Mouse (Mus musculus) heart, embryonic 13.5 days (tissue): Measurements from ENCODE around the gene Pard3b. TPM values are rescaled to one million over a fixed set of nuclear protein-coding genes. Genes with fewer than 3 reads are reported as not detected.
"Not testable (repeated sequence)": the region's sequence is repeated elsewhere in the genome, so short reads cannot be mapped to it uniquely, and the experiment has no call there.

ENCODE experiments used
- ATAC-seq: fragments of 200-750 bp; cut with Nextera tagmentation; 2 replicates; pipeline ENCODE4 v1.8.0; 2017; ENCODE audit warnings: moderate TSS enrichment; ENCODE audit not compliant: insufficient number of reproducible peaks, low FRiP score, low TSS enrichment; ENCODE audit errors: extremely low read depth
- H3K27ac ChIP-seq: fragments of 300-500 bp; sonication (generic); replicated peaks from 2 replicates; pipeline ENCODE4 v1.5.1; 2015; ENCODE audit warnings: moderate library complexity, mild to moderate bottlenecking, inconsistent platforms
- H3K27me3 ChIP-seq: fragments of 300-500 bp; sonication (generic); replicated peaks from 2 replicates; pipeline ENCODE4 v1.6.1; 2015; ENCODE audit warnings: mild to moderate bottlenecking, inconsistent platforms
- H3K36me3 ChIP-seq: fragments of 300-500 bp; sonication (generic); 2 replicates; pipeline ENCODE4 v1.6.1; 2015; ENCODE audit warnings: mild to moderate bottlenecking, inconsistent platforms
- H3K4me1 ChIP-seq: fragments of 300-500 bp; sonication (generic); 2 replicates; pipeline ENCODE4 v1.6.1; 2015; ENCODE audit warnings: inconsistent platforms
- H3K4me2 ChIP-seq: fragments of 300-500 bp; sonication (generic); 2 replicates; pipeline ENCODE4 v1.6.1; 2015; ENCODE audit warnings: inconsistent platforms, mild to moderate bottlenecking, moderate library complexity
- H3K4me3 ChIP-seq: fragments of 300-500 bp; sonication (generic); 2 replicates; pipeline ENCODE4 v1.5.1; 2015; ENCODE audit warnings: moderate library complexity, mild to moderate bottlenecking, inconsistent platforms
- H3K9ac ChIP-seq: fragments of 300-500 bp; sonication (generic); 2 replicates; pipeline ENCODE4 v1.6.1; 2015; ENCODE audit warnings: inconsistent platforms, mild to moderate bottlenecking, moderate library complexity
- H3K9me3 ChIP-seq: fragments of 300-500 bp; sonication (generic); 2 replicates; pipeline ENCODE4 v1.6.1; 2016; ENCODE audit warnings: inconsistent platforms
- WGBS: fragments of 180-500 bp; shearing (Covaris S2); methylation state at CpG from one replicate; pipeline ENCODE4 v1.1.7; 2015; ENCODE audit warnings: mixed read lengths; 5-methylcytosine and 5-hydroxymethylcytosine counted together
- polyA plus RNA-seq: library from polyadenylated mRNA; unstranded; fragments of >200 nt; fragmentation: Nextera tagmentation; extraction: Ambion mirVana; gene quantifications from 2 replicates; pipeline ENCODE4 v1.2.1, GENCODE M21; 2015

Pard3b gene
- polyA plus RNA-seq, 1 experiment from 2014 or later = 11.8 TPM

- peaks cover 26% of the 10 kb centered on the region for H3K4me1 ChIP-seq
- H3K4me3 ChIP-seq = no peak overlapping the region
- 70% methylated on average over 3 of the region's 3 CpGs for WGBS
- H3K9ac ChIP-seq = no peak overlapping the region
- no peak overlapping the region for H3K4me2 ChIP-seq
- H3K36me3 ChIP-seq = no peaks in the 10 kb centered on the region
- no peak for ATAC-seq
- H3K9me3 ChIP-seq = no peaks in the 10 kb centered on the region
- H3K27me3 ChIP-seq = no peaks in the 10 kb centered on the region
- H3K27ac ChIP-seq = no peak overlapping the region
Observed at GRCm38 (mm10) chr1:62595401-62595800, 956.8 kb downstream of the Pard3b start.

DNA sequence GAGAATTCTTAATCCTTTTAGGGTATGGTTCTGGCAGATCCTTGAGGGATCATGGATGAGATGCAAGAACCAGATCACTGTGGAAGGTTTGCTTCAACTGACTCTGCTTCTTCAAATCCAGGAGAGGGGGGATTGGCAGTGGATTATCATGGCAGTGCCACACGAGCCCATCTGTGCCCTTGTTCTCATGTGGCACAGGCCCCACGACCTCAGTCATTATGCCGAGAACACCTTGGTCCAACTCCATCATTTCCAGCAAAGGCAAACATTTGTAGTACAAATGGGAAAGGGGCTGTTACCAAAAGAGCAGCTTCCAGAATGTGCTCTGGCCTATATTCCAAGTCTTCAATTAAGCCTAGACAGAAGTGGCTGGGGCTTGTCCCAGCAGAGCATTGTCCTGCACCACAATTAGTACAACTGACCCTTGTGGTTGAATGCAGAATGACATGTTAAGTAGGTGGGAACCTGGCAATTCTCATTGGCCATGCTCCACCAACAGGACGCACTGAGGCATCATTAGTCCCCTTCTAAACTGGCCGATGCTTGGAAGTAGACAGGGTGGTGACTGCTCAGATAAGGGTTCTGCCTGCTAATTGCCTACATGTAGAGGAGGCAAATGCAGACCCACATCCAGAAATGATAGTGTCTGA lies 959.3 kb downstream of the Pard3b start:
- WGBS = 61% methylated on average over 5 of the region's 5 CpGs
- peaks cover 11% of the 10 kb centered on the region for H3K4me1 ChIP-seq
- no peaks in the 10 kb centered on the region for H3K27me3 ChIP-seq
- no peak overlapping the region for H3K4me3 ChIP-seq
- no peak overlapping the region for H3K4me2 ChIP-seq
- no peak overlapping the region for H3K27ac ChIP-seq
- no peaks in the 10 kb centered on the region for H3K36me3 ChIP-seq
- no peak overlapping the region for H3K9ac ChIP-seq
- no peak for ATAC-seq
- H3K9me3 ChIP-seq = no peaks in the 10 kb centered on the region

- Histone ChIP-seq H3K4me1 (peaks cover 11% of the 10 kb centered on the region), H3K9ac (no peak overlapping the region), H3K27me3 (no peaks in the 10 kb centered on the region), H3K9me3 (no peaks in the 10 kb centered on the region), H3K4me2 (no peak overlapping the region), H3K4me3 (no peak overlapping the region), H3K27ac (no peak overlapping the region), H3K36me3 (no peaks in the 10 kb centered on the region)
- WGBS = 36% methylated on average over 5 of the region's 5 CpGs
- no peak for ATAC-seq
Observed at GRCm38 (mm10) chr1:62598551-62598950, 959.9 kb downstream of the Pard3b start.

GRCm38 (mm10) chr1:62604644-62605043 lies 966.0 kb downstream of the Pard3b start:
- WGBS = 86% methylated on average over 1 of the region's 1 CpGs
- not testable (repeated sequence) for H3K4me2 ChIP-seq, ATAC-seq, H3K27me3 ChIP-seq, H3K27ac ChIP-seq, H3K4me3 ChIP-seq, H3K9me3 ChIP-seq, H3K4me1 ChIP-seq, H3K36me3 ChIP-seq, H3K9ac ChIP-seq

- ATAC-seq = no peak
- 66% methylated on average over 3 of the region's 3 CpGs for WGBS
- no peaks in the 10 kb centered on the region for H3K9me3 ChIP-seq
- H3K4me1 ChIP-seq = no peaks in the 10 kb centered on the region
- H3K27me3 ChIP-seq = no peaks in the 10 kb centered on the region
- H3K4me2 ChIP-seq = no peak overlapping the region
- no peaks in the 10 kb centered on the region for H3K36me3 ChIP-seq
- no peak overlapping the region for H3K9ac ChIP-seq
- H3K27ac ChIP-seq = no peak overlapping the region
- H3K4me3 ChIP-seq = no peak overlapping the region
Observed at GRCm38 (mm10) chr1:62618109-62618665, 979.6 kb downstream of the Pard3b start.

DNA sequence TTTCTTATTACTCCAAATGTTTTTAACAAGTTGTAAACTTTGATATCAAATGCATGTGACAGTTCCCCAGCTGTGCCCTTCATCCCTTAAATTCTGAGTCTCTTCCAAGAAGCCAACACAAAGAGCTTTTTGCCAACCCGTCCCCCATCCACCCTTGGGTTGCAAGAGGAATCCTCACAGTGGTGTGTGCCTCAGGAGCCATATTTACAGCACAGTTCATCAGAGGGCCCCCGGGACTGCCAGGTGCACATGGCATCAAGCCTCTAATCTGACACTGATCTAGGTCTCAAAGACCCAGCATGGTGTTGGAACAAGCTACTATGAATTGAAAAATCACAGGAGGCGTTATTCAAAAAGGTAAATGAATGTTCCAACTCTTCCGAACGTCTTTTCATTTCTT lies 980.8 kb downstream of the Pard3b start:
- Histone ChIP-seq H3K27ac (no peak overlapping the region), H3K4me3 (no peak overlapping the region), H3K9ac (no peak overlapping the region), H3K36me3 (no peaks in the 10 kb centered on the region), H3K27me3 (no peaks in the 10 kb centered on the region), H3K4me1 (no peaks in the 10 kb centered on the region), H3K9me3 (no peaks in the 10 kb centered on the region), H3K4me2 (no peak overlapping the region)
- ATAC-seq = no peak
- WGBS = 84% methylated on average over 5 of the region's 5 CpGs

GRCm38 (mm10) chr1:62622447-62622846 lies 983.8 kb downstream of the Pard3b start:
- no peak overlapping the region for H3K4me2 ChIP-seq
- WGBS = 71% methylated on average over 1 of the region's 1 CpGs
- H3K9ac ChIP-seq = no peak overlapping the region
- no peak for ATAC-seq
- H3K4me3 ChIP-seq = no peak overlapping the region
- H3K27me3 ChIP-seq = no peaks in the 10 kb centered on the region
- H3K36me3 ChIP-seq = no peaks in the 10 kb centered on the region
- no peak overlapping the region for H3K27ac ChIP-seq
- no peaks in the 10 kb centered on the region for H3K9me3 ChIP-seq
- H3K4me1 ChIP-seq = peaks cover 12% of the 10 kb centered on the region

- H3K36me3 ChIP-seq = no peaks in the 10 kb centered on the region
- ATAC-seq = no peak
- H3K4me2 ChIP-seq = no peak overlapping the region
- no peaks in the 10 kb centered on the region for H3K27me3 ChIP-seq
- no peaks in the 10 kb centered on the region for H3K9me3 ChIP-seq
- no peak overlapping the region for H3K9ac ChIP-seq
- H3K27ac ChIP-seq = no peak overlapping the region
- H3K4me3 ChIP-seq = no peak overlapping the region
- 74% methylated on average over 2 of the region's 2 CpGs for WGBS
- peaks cover 12% of the 10 kb centered on the region for H3K4me1 ChIP-seq
Observed at GRCm38 (mm10) chr1:62624166-62624565, 985.5 kb downstream of the Pard3b start.

DNA sequence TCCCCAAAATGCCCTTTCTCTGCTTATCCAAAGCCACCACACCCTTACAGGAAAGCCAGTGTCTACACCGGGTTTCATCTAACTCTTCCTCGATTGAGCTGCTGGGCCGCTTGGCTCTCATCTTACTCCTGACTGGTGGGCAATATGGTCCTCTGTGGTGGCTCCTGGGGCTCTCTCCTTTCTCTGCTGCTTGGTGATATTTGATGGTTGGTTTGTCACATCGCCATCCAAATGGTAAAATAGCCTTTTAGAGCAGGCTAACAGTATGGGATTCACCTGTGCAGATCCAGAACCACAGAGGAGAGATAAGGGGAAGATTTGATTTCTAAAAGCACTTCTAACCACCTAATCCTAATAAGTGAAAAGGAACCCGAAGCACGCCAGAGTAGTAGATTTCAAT lies 986.2 kb downstream of the Pard3b start:
- H3K4me3 ChIP-seq = no peak overlapping the region
- no peak for ATAC-seq
- no peaks in the 10 kb centered on the region for H3K27me3 ChIP-seq
- 89% methylated on average over 6 of the region's 6 CpGs for WGBS
- no peaks in the 10 kb centered on the region for H3K36me3 ChIP-seq
- H3K9ac ChIP-seq = no peak overlapping the region
- no peak overlapping the region for H3K27ac ChIP-seq
- peaks cover 12% of the 10 kb centered on the region for H3K4me1 ChIP-seq
- no peaks in the 10 kb centered on the region for H3K9me3 ChIP-seq
- no peak overlapping the region for H3K4me2 ChIP-seq

GRCm38 (mm10) chr1:62625332-62625731 lies 986.7 kb downstream of the Pard3b start:
- Histone ChIP-seq H3K36me3 (no peaks in the 10 kb centered on the region), H3K4me3 (no peak overlapping the region), H3K9me3 (no peaks in the 10 kb centered on the region), H3K4me1 (peaks cover 12% of the 10 kb centered on the region), H3K27ac (no peak overlapping the region), H3K27me3 (no peaks in the 10 kb centered on the region), H3K4me2 (no peak overlapping the region), H3K9ac (no peak overlapping the region)
- WGBS = 62% methylated on average over 4 of the region's 4 CpGs
- no peak for ATAC-seq

GRCm38 (mm10) chr1:62625819-62626505 lies 987.3 kb downstream of the Pard3b start:
- no peaks in the 10 kb centered on the region for H3K36me3 ChIP-seq
- H3K4me3 ChIP-seq = no peak overlapping the region
- H3K27me3 ChIP-seq = no peaks in the 10 kb centered on the region
- 60% methylated on average over 10 of the region's 10 CpGs for WGBS
- H3K4me1 ChIP-seq = peaks cover 13% of the 10 kb centered on the region
- no peak overlapping the region for H3K4me2 ChIP-seq
- no peak overlapping the region for H3K27ac ChIP-seq
- no peak overlapping the region for H3K9ac ChIP-seq
- no peak for ATAC-seq
- no peaks in the 10 kb centered on the region for H3K9me3 ChIP-seq

GRCm38 (mm10) chr1:62629952-62630351 lies 991.3 kb downstream of the Pard3b start:
- H3K9me3 ChIP-seq = 0 out of 2 replicates have a peak, but pooled peaks cover 2% of the 10 kb centered on the region
- peaks cover 26% of the 10 kb centered on the region for H3K4me1 ChIP-seq
- H3K4me3 ChIP-seq = no peak overlapping the region
- WGBS = 44% methylated on average over 1 of the region's 1 CpGs
- no peaks in the 10 kb centered on the region for H3K27me3 ChIP-seq
- H3K9ac ChIP-seq = no peak overlapping the region
- no peak overlapping the region for H3K27ac ChIP-seq
- no peaks in the 10 kb centered on the region for H3K36me3 ChIP-seq
- H3K4me2 ChIP-seq = no peak overlapping the region
- no peak for ATAC-seq
